Mouse (Mus musculus): ENCODE results near the gene Papolb. TPM values are rescaled to one million over a fixed set of nuclear protein-coding genes. Genes with fewer than 3 reads are reported as not detected.

Gene Papolb
- total RNA-seq (2017), result 0.12 TPM in 1 of 2 replicates, not detected in the other

GRCm38 (mm10) chr5:142529915-142530314, at the start of gene Papolb:
Gene Papolb, minus strand, starts transcription at chr5:142530076.
- no peak for ATAC-seq (ENCODE audit: extremely low read depth, insufficient number of reproducible peaks, low FRiP score, poor library complexity, severe bottlenecking)

GRCm38 (mm10) chr5:142578192-142578591, 48.3 kb upstream of the Papolb start:
- ATAC-seq (ENCODE audit: extremely low read depth, insufficient number of reproducible peaks, low FRiP score, poor library complexity, severe bottlenecking), result no peak

- ATAC-seq (ENCODE audit: extremely low read depth, insufficient number of reproducible peaks, low FRiP score, poor library complexity, severe bottlenecking), result no peak
Measured at GRCm38 (mm10) chr5:142576832-142577231, 47.0 kb upstream of the Papolb start.

GRCm38 (mm10) chr5:142574323-142575057, 44.6 kb upstream of the Papolb start:
- no peak for ATAC-seq (ENCODE audit: extremely low read depth, insufficient number of reproducible peaks, low FRiP score, poor library complexity, severe bottlenecking)

- ATAC-seq (ENCODE audit: extremely low read depth, insufficient number of reproducible peaks, low FRiP score, poor library complexity, severe bottlenecking), result no peak
Measured at GRCm38 (mm10) chr5:142564606-142565005, 34.7 kb upstream of the Papolb start.

- no peak for ATAC-seq (ENCODE audit: extremely low read depth, insufficient number of reproducible peaks, low FRiP score, poor library complexity, severe bottlenecking)
Measured at GRCm38 (mm10) chr5:142560261-142560660, 30.4 kb upstream of the Papolb start.

- ATAC-seq (ENCODE audit: extremely low read depth, insufficient number of reproducible peaks, low FRiP score, poor library complexity, severe bottlenecking), result 0 out of 2 replicates have a peak, but pooled peaks have one; percentile 41
Measured at GRCm38 (mm10) chr5:142557397-142558067, 27.7 kb upstream of the Papolb start.

GRCm38 (mm10) chr5:142556721-142557120, 26.8 kb upstream of the Papolb start:
- no peak for ATAC-seq (ENCODE audit: extremely low read depth, insufficient number of reproducible peaks, low FRiP score, poor library complexity, severe bottlenecking)

- no peak for ATAC-seq (ENCODE audit: extremely low read depth, insufficient number of reproducible peaks, low FRiP score, poor library complexity, severe bottlenecking)
Measured at GRCm38 (mm10) chr5:142555866-142556265, 26.0 kb upstream of the Papolb start.

- ATAC-seq (ENCODE audit: extremely low read depth, insufficient number of reproducible peaks, low FRiP score, poor library complexity, severe bottlenecking), result no peak
Measured at GRCm38 (mm10) chr5:142550706-142551652, 21.1 kb upstream of the Papolb start, which contains the start of gene Radil. Gene Radil, minus strand, starts transcription at chr5:142551098.

GRCm38 (mm10) chr5:142549961-142550705, 20.3 kb upstream of the Papolb start:
- ATAC-seq (ENCODE audit: extremely low read depth, insufficient number of reproducible peaks, low FRiP score, poor library complexity, severe bottlenecking), result no peak

- no peak for ATAC-seq (ENCODE audit: extremely low read depth, insufficient number of reproducible peaks, low FRiP score, poor library complexity, severe bottlenecking)
Measured at GRCm38 (mm10) chr5:142549441-142549840, 19.6 kb upstream of the Papolb start.

GRCm38 (mm10) chr5:142547066-142547465, 17.2 kb upstream of the Papolb start:
- ATAC-seq (ENCODE audit: extremely low read depth, insufficient number of reproducible peaks, low FRiP score, poor library complexity, severe bottlenecking), result no peak

- no peak for ATAC-seq (ENCODE audit: extremely low read depth, insufficient number of reproducible peaks, low FRiP score, poor library complexity, severe bottlenecking)
Measured at GRCm38 (mm10) chr5:142546344-142546743, 16.5 kb upstream of the Papolb start.

GRCm38 (mm10) chr5:142545014-142545795, 15.3 kb upstream of the Papolb start:
- ATAC-seq (ENCODE audit: extremely low read depth, insufficient number of reproducible peaks, low FRiP score, poor library complexity, severe bottlenecking), result no peak

- ATAC-seq (ENCODE audit: extremely low read depth, insufficient number of reproducible peaks, low FRiP score, poor library complexity, severe bottlenecking), result no peak
Measured at GRCm38 (mm10) chr5:142537286-142537685, 7.4 kb upstream of the Papolb start.

- no peak for ATAC-seq (ENCODE audit: extremely low read depth, insufficient number of reproducible peaks, low FRiP score, poor library complexity, severe bottlenecking)
Measured at GRCm38 (mm10) chr5:142535388-142535787, 5.5 kb upstream of the Papolb start.
